Mouse (Mus musculus): ENCODE measurements around the gene Tmc3. TPM values are rescaled to one million over a fixed set of nuclear protein-coding genes. Genes with fewer than 3 reads are reported as not detected.
A peak's percentile ranks its signal among the peaks of the same experiment; 100 is the strongest.

Gene Tmc3
- total RNA-seq (2021) = under 1 TPM; 0.12 to 0.23 TPM

DNA sequence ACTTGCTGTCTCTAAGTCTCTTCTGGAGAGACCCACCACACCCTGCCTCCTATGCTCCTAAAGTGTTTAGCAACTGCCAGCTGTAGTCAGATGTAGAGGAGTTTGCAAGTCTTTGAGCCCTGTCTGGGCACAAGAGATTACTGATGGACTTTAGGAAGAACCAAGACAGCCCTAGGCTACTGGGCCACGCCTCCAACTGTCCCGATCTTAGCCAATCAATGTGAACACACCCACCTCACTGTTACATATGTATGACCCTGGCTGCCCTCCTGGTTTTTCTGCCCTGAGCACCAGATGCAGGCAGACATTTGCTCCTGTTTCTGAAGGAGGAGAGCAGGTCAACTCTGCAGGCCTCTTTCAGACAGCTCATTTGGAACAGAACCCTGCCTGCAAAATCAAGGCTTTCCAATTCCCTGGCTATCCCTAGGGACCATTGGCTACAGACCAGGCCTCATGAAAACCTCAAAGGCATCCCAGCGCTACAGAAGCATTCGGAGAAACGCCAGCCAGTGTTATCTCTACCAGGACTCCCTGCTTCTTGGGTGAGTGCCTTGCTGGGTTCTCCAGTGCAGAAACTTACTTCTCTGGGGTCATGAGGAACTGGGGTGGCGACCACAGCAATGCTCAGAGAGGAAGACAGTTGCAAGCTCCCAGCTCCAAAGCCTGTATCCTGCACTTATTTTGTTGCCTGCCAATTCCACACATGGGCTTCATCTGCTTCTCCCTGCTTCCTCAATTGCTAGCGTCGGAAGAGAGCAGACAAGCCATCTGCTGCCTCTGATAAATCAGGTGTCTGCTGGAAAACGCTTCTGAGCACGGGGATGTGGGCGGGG, at the start of gene Tmc3:
Gene Tmc3 (plus strand): TSS at position 289 of the 833 bp plus-strand sequence.
- intact Hi-C loops (cut with DNase I) = no loop called here

GRCm38 (mm10) chr7:83541536-83542169, 43.1 kb upstream of the Tmc3 start:
- intact Hi-C loops (cut with DNase I) = loop anchor here (10.0 kb wide), 1 partner anchor 337 kb away; no protein-coding TSS in a partner anchor
- DNase-seq (ENCODE audit: low spot score in 2 of 2) = no peak

More for the DNA sequence above, at the start of gene Tmc3:
- peak; percentile 46 to 54 for DNase-seq (ENCODE audit: low spot score in 2 of 2)

- intact Hi-C loops (cut with DNase I) = loop anchor here (10.0 kb wide), 1 partner anchor 344 kb away; no protein-coding TSS in a partner anchor
- DNase-seq (ENCODE audit: low spot score in 2 of 2) = no peak
Observed at GRCm38 (mm10) chr7:83548686-83549352, 35.9 kb upstream of the Tmc3 start.

GRCm38 (mm10) chr7:83549353-83549774, 35.4 kb upstream of the Tmc3 start:
- intact Hi-C loops (cut with DNase I) = loop anchor here (10.0 kb wide), 1 partner anchor 345 kb away; no protein-coding TSS in a partner anchor
- no peak for DNase-seq (ENCODE audit: low spot score in 2 of 2)

- DNase-seq (ENCODE audit: low spot score in 2 of 2) = no peak
- intact Hi-C loops (cut with DNase I) = loop anchor here (1.0 to 10.0 kb wide), 3 partner anchors 345 to 835 kb away; partner anchors contain the start of gene Mex3b
Observed at GRCm38 (mm10) chr7:83549951-83550407, 34.7 kb upstream of the Tmc3 start.

DNA sequence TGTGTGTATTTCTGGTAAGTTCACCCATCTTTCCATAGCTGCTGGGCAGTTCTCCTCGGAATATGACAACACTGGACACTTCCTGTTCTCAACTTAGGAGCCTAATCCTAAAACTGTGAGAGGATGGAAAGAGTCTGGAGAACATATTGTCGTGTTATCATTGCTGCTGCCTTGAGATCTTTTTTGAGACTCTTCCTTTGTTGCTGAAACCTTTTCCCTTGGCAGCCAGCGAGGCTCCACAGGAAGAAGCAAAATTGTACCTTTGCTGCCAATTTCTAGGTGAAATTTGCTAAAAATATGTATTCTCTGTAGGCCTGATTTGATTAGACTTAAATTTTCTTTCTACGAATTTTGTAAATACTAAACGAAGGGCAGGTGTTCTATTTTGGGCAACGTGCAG, 30.2 kb upstream of the Tmc3 start:
- DNase-seq (ENCODE audit: low spot score in 2 of 2) = no peak
- intact Hi-C loops (cut with DNase I) = no loop called here

GRCm38 (mm10) chr7:83556488-83556887, 28.2 kb upstream of the Tmc3 start:
- DNase-seq (ENCODE audit: low spot score in 2 of 2) = no peak
- intact Hi-C loops (cut with DNase I) = no loop called here

- no peak for DNase-seq (ENCODE audit: low spot score in 2 of 2)
- intact Hi-C loops (cut with DNase I) = no loop called here
Observed at GRCm38 (mm10) chr7:83558741-83559280, 25.9 kb upstream of the Tmc3 start.

GRCm38 (mm10) chr7:83559495-83559894, 25.2 kb upstream of the Tmc3 start:
- intact Hi-C loops (cut with DNase I) = no loop called here
- no peak for DNase-seq (ENCODE audit: low spot score in 2 of 2)

- intact Hi-C loops (cut with DNase I) = loop anchor here (10.0 kb wide), 2 partner anchors 213 to 323 kb away; partner anchors contain the start of genes Mesd and Tlnrd1
Observed at GRCm38 (mm10) chr7:83561849-83562248, 22.9 kb upstream of the Tmc3 start.

DNA sequence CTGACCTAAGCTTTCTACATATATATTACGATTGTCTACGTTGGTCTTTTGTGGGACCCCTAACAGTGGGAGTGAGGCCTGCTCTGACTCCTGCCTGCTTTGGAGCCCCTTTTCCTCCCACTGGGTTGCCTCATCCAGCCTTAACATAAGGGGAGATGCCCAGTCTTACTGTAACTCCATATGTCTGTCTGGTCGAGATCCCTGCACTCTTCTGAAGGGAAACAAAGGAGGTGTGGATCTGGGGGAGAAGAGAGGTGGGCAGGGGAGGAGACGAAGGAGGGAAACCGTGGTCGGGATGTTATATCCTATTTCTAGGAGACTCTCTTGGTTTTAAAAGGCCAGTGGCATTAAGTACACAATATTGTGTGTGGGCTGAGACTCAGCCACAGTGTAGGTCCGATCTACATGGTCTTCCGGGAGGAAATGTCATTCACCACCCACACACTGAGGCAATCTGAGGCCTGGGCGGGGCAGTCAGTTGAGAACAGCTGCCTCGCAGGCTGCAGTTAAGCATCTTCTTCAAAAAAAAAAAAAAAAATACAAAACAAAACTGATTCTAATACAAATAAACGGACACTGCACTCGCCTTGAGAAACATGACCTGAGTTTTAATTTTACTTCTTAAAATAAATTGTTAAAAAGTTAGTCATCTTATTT, 20.0 kb upstream of the Tmc3 start:
- DNase-seq (ENCODE audit: low spot score in 2 of 2) = no peak
- intact Hi-C loops (cut with DNase I) = loop anchor here (5.0 to 10.0 kb wide), 3 partner anchors 68 to 320 kb away; partner anchors contain the start of genes Mesd, Stard5 and Tlnrd1

More at GRCm38 (mm10) chr7:83561849-83562248, 22.9 kb upstream of the Tmc3 start:
- DNase-seq (ENCODE audit: low spot score in 2 of 2) = no peak

- intact Hi-C loops (cut with DNase I) = loop anchor here (5.0 to 10.0 kb wide), 3 partner anchors 66 to 319 kb away; partner anchors contain the start of genes Mesd, Stard5 and Tlnrd1
- DNase-seq (ENCODE audit: low spot score in 2 of 2) = no peak
Observed at GRCm38 (mm10) chr7:83565976-83566375, 18.8 kb upstream of the Tmc3 start.

GRCm38 (mm10) chr7:83567841-83568500, 16.8 kb upstream of the Tmc3 start:
- peak in 1 of 2 experiments; percentile 21 for DNase-seq (ENCODE audit: low spot score in 2 of 2)
- intact Hi-C loops (cut with DNase I) = loop anchor here (1.0 to 10.0 kb wide), 4 partner anchors 64 to 317 kb away; partner anchors contain the start of genes Mesd, Stard5 and Tlnrd1

DNA sequence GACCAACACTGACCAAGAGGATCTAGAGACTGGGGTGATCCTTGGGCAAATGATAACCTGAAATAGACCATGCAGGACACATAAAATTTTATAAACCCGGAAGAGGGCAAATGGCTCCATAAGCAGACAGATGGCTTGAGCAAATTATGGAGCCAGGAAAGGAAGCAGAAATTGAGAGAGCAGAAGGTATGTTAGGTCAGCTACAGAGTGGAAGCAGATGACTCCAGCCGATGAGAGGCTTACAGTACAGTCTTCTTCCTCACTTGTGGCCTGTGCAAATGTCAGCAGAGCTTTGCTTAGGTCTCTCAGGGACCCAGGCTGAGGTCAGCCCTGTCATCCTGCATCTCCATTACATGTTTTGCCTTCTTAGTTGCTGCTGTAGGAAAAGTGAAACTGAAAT, 15.9 kb upstream of the Tmc3 start:
- no peak for DNase-seq (ENCODE audit: low spot score in 2 of 2)
- intact Hi-C loops (cut with DNase I) = loop anchor here (1.0 to 10.0 kb wide), 4 partner anchors 63 to 316 kb away; partner anchors contain the start of genes Mesd, Stard5 and Tlnrd1

DNA sequence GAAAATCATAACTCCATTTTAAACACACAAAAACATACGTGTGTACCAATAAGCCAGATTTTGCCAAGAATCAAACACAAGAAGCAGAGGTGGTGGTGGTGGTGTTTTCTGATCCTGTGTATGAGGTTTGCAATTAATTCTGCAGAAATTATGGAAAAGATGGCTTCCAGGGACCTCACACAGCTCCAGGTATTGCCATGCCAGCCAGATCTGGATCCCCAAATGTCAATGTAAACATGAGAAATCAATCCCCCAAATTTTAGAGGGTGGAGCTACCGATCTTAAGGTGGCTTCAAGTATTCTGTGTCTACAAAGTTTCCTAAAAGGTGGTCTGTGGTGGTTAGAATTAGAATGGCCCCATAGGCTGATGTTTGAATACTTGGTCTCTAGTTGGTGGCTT, 15.3 kb upstream of the Tmc3 start:
- intact Hi-C loops (cut with DNase I) = loop anchor here (5.0 to 10.0 kb wide), 3 partner anchors 63 to 315 kb away; partner anchors contain the start of genes Mesd, Stard5 and Tlnrd1
- no peak for DNase-seq (ENCODE audit: low spot score in 2 of 2)

DNA sequence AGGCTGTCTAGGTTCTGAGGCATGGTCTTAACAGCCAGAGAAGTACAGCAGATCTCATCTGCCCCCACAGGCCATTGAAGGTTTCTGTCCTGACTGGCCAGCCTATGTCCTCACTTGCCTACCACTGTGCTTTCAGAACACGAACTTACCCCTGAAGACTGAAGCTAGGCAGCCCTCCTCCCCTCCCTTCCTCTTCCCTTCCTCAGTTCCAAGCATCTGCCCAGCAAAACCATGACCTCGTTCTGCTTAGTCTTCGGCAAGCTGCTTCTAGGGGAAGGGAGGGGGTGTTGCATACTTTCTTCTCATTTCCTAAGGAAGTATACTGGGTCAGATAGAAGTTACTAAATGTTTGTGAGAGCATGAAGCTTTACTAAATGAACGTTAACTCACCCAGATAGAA, 13.7 kb upstream of the Tmc3 start:
- DNase-seq (ENCODE audit: low spot score in 2 of 2) = no peak
- intact Hi-C loops (cut with DNase I) = loop anchor here (5.0 kb wide), 1 partner anchor 231 kb away; no protein-coding TSS in a partner anchor

DNA sequence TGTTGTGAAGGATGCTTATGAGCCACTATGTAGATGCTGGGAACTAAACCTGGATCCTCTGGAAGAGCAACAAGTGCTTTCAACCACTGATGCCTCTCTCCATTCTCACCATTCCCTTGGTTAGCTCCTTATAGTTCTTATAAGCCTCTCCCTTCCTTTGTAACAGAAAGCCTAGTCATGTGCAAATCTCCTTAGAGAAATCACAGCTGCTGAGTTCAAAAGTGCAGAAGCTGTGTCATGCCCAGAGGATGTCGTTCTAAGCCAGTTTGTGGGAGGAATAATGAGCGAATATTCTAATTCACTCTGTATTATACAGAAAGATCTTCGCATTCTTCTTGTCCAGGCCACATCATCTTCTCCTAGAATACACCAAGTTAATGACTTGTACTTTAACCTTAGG, 12.8 kb upstream of the Tmc3 start:
- intact Hi-C loops (cut with DNase I) = loop anchor here (5.0 kb wide), 1 partner anchor 230 kb away; no protein-coding TSS in a partner anchor
- no peak for DNase-seq (ENCODE audit: low spot score in 2 of 2)

GRCm38 (mm10) chr7:83572451-83572850, 12.3 kb upstream of the Tmc3 start:
- DNase-seq (ENCODE audit: low spot score in 2 of 2) = no peak
- intact Hi-C loops (cut with DNase I) = loop anchor here (5.0 kb wide), 1 partner anchor 230 kb away; no protein-coding TSS in a partner anchor
